Mouse (Mus musculus) forebrain, embryonic 10.5 days (tissue): ENCODE data around the gene Golga4. TPM values are rescaled to one million over a fixed set of nuclear protein-coding genes. Genes with fewer than 3 reads are reported as not detected.
"Not testable (repeated sequence)": the region's sequence is repeated elsewhere in the genome, so short reads cannot be mapped to it uniquely, and the experiment has no call there.

Experiments used
- DNase-seq: peaks from one replicate; pipeline ENCODE4 v3.0.0-alpha.2; 2017; ENCODE audit warnings: low spot score; ENCODE audit errors: extremely low spot score
- H3K27ac ChIP-seq: fragments of 300-500 bp; sonication (generic); 2 replicates; pipeline ENCODE4 v1.5.1; 2016; ENCODE audit warnings: mild to moderate bottlenecking
- H3K27me3 ChIP-seq: fragments of 300-500 bp; sonication (generic); 2 replicates; pipeline ENCODE4 v1.6.1; 2016; ENCODE audit warnings: mild to moderate bottlenecking; ENCODE audit not compliant: poor library complexity, severe bottlenecking
- H3K36me3 ChIP-seq: fragments of 300-500 bp; sonication (generic); replicated peaks from 2 replicates; pipeline ENCODE4 v1.6.1; 2016; ENCODE audit warnings: mild to moderate bottlenecking, moderate library complexity
- H3K4me1 ChIP-seq: fragments of 300-500 bp; sonication (generic); 2 replicates; pipeline ENCODE4 v1.6.1; 2016
- H3K4me3 ChIP-seq: fragments of 300-500 bp; sonication (generic); 2 replicates; pipeline ENCODE4 v1.5.1; 2016; ENCODE audit warnings: mild to moderate bottlenecking, moderate library complexity
- H3K9me3 ChIP-seq: fragments of 300-500 bp; sonication (generic); 2 replicates; pipeline ENCODE4 v1.6.1; 2016; ENCODE audit warnings: mild to moderate bottlenecking, moderate library complexity
- WGBS: fragments of 180-500 bp; shearing (Covaris S2); methylation state at CpG from one replicate; pipeline ENCODE4 v1.1.7; 2016; 5-methylcytosine and 5-hydroxymethylcytosine counted together
- polyA plus RNA-seq: library from polyadenylated mRNA; unstranded; fragments of >200 nt; fragmentation: Nextera tagmentation; extraction: Ambion mirVana; gene quantifications from 2 replicates; pipeline ENCODE4 v1.2.1, GENCODE M21; 2016

Gene Golga4
- polyA plus RNA-seq, 1 experiment from 2014 or later = 42.1 TPM

GRCm38 (mm10) chr9:118582757-118583156 lies 76.7 kb downstream of the Golga4 start:
- no peak overlapping the region for H3K4me3 ChIP-seq
- no peaks in the 10 kb centered on the region for H3K9me3 ChIP-seq
- DNase-seq = no peak
- peaks cover 56% of the 10 kb centered on the region for H3K36me3 ChIP-seq
- no peak overlapping the region for H3K27ac ChIP-seq
- WGBS = 87% methylated on average over 6 of the region's 6 CpGs
- H3K4me1 ChIP-seq = peaks cover 12% of the 10 kb centered on the region; the same call in 1 of the 2 replicates
- no peaks in the 10 kb centered on the region for H3K27me3 ChIP-seq

GRCm38 (mm10) chr9:118584838-118585237 lies 78.8 kb downstream of the Golga4 start:
- H3K9me3 ChIP-seq = no peaks in the 10 kb centered on the region
- no peak overlapping the region for H3K27ac ChIP-seq
- whole genome bisulfite sequencing = 89% methylated on average over 1 of the region's 1 CpGs
- H3K4me1 ChIP-seq = peaks cover 14% of the 10 kb centered on the region; the same call in 1 of the 2 replicates
- peaks cover 35% of the 10 kb centered on the region for H3K36me3 ChIP-seq
- no peak overlapping the region for H3K4me3 ChIP-seq
- DNase-seq = no peak
- H3K27me3 ChIP-seq = no peaks in the 10 kb centered on the region

- Histone ChIP-seq H3K27me3 (no peaks in the 10 kb centered on the region), H3K4me3 (no peak overlapping the region), H3K27ac (no peak overlapping the region), H3K36me3 (peaks cover 28% of the 10 kb centered on the region), H3K9me3 (no peaks in the 10 kb centered on the region), H3K4me1 (peaks cover 22% of the 10 kb centered on the region)
- no peak for DNase-seq
- 87% methylated on average over 6 of the region's 6 CpGs for WGBS
Observed at GRCm38 (mm10) chr9:118585998-118586397, 79.9 kb downstream of the Golga4 start.

- no peak for DNase-seq
- Histone ChIP-seq H3K27ac (no peak overlapping the region), H3K27me3 (no peaks in the 10 kb centered on the region), H3K9me3 (no peaks in the 10 kb centered on the region), H3K4me3 (no peak overlapping the region), H3K4me1 (peaks cover 28% of the 10 kb centered on the region), H3K36me3 (peaks cover 21% of the 10 kb centered on the region)
- 69% methylated on average over 4 of the region's 4 CpGs for WGBS
Observed at GRCm38 (mm10) chr9:118587115-118587514, 81.0 kb downstream of the Golga4 start.

- no peaks in the 10 kb centered on the region for H3K9me3 ChIP-seq
- 62% methylated on average over 3 of the region's 3 CpGs for WGBS
- H3K36me3 ChIP-seq = peaks cover under 1% of the 10 kb centered on the region; the same call in 1 of the 2 replicates
- no peak overlapping the region for H3K27ac ChIP-seq
- peaks cover 42% of the 10 kb centered on the region for H3K4me1 ChIP-seq
- H3K27me3 ChIP-seq = no peaks in the 10 kb centered on the region
- DNase-seq = no peak
- no peak overlapping the region for H3K4me3 ChIP-seq
Observed at GRCm38 (mm10) chr9:118589249-118589648, 83.2 kb downstream of the Golga4 start.

GRCm38 (mm10) chr9:118590230-118590629 lies 84.2 kb downstream of the Golga4 start:
- Histone ChIP-seq H3K36me3 (no peaks in the 10 kb centered on the region; the same call in 1 of the 2 replicates), H3K4me3 (no peak overlapping the region), H3K4me1 (peaks cover 42% of the 10 kb centered on the region), H3K27ac (no peak overlapping the region), H3K27me3 (no peaks in the 10 kb centered on the region), H3K9me3 (no peaks in the 10 kb centered on the region)
- no peak for DNase-seq
- WGBS = 74% methylated on average over 7 of the region's 7 CpGs

- DNase-seq = no peak
- Histone ChIP-seq H3K27me3 (no peaks in the 10 kb centered on the region), H3K27ac (no peak overlapping the region), H3K9me3 (no peaks in the 10 kb centered on the region), H3K36me3 (no peaks in the 10 kb centered on the region), H3K4me1 (peaks cover 42% of the 10 kb centered on the region), H3K4me3 (no peak overlapping the region)
- WGBS = 80% methylated on average over 6 of the region's 6 CpGs
Observed at GRCm38 (mm10) chr9:118591633-118592032, 85.6 kb downstream of the Golga4 start.

GRCm38 (mm10) chr9:118592585-118593249 lies 86.7 kb downstream of the Golga4 start:
- peak; percentile 55 for DNase-seq
- peaks cover 39% of the 10 kb centered on the region for H3K4me1 ChIP-seq
- H3K36me3 ChIP-seq = no peaks in the 10 kb centered on the region
- H3K27me3 ChIP-seq = no peaks in the 10 kb centered on the region
- WGBS = 41% methylated on average over 13 of the region's 13 CpGs
- H3K4me3 ChIP-seq = no peak overlapping the region
- no peaks in the 10 kb centered on the region for H3K9me3 ChIP-seq
- H3K27ac ChIP-seq = peak overlapping the region; percentile 27

- Histone ChIP-seq H3K4me3 (no peak overlapping the region), H3K9me3 (no peaks in the 10 kb centered on the region), H3K27me3 (no peaks in the 10 kb centered on the region), H3K4me1 (peaks cover 39% of the 10 kb centered on the region), H3K27ac (peak overlapping the region; percentile 27), H3K36me3 (no peaks in the 10 kb centered on the region)
- WGBS = 90% methylated on average over 8 of the region's 8 CpGs
- DNase-seq = no peak
Observed at GRCm38 (mm10) chr9:118593443-118593842, 87.4 kb downstream of the Golga4 start.

GRCm38 (mm10) chr9:118596767-118597166 lies 90.7 kb downstream of the Golga4 start:
- no peak for DNase-seq
- H3K36me3 ChIP-seq = no peaks in the 10 kb centered on the region
- no peaks in the 10 kb centered on the region for H3K27me3 ChIP-seq
- H3K27ac ChIP-seq = no peak overlapping the region
- H3K4me1 ChIP-seq = peaks cover 18% of the 10 kb centered on the region
- H3K4me3 ChIP-seq = no peak overlapping the region
- H3K9me3 ChIP-seq = no peaks in the 10 kb centered on the region
- 90% methylated on average over 7 of the region's 7 CpGs for WGBS

- not testable (repeated sequence) for H3K36me3 ChIP-seq, H3K27ac ChIP-seq, H3K9me3 ChIP-seq, DNase-seq, H3K4me1 ChIP-seq, H3K4me3 ChIP-seq
- 89% methylated on average over 3 of the region's 3 CpGs for WGBS
- H3K27me3 ChIP-seq = peaks cover 28% of the 10 kb centered on the region
Observed at GRCm38 (mm10) chr9:118600393-118600792, 94.3 kb downstream of the Golga4 start.

- WGBS = 82% methylated on average over 5 of the region's 5 CpGs
- Histone ChIP-seq H3K27ac (no peak overlapping the region), H3K27me3 (peaks cover 45% of the 10 kb centered on the region), H3K4me3 (no peak overlapping the region), H3K4me1 (peaks cover 14% of the 10 kb centered on the region), H3K9me3 (no peaks in the 10 kb centered on the region), H3K36me3 (no peaks in the 10 kb centered on the region)
- DNase-seq = no peak
Observed at GRCm38 (mm10) chr9:118602576-118602975, 96.5 kb downstream of the Golga4 start.

GRCm38 (mm10) chr9:118606148-118606816 lies 100.2 kb downstream of the Golga4 start, which contains the start of gene Itga9:
TSS of gene Itga9 (plus strand) at chr9:118606690.
- Histone ChIP-seq H3K4me1 (peaks cover 33% of the 10 kb centered on the region), H3K9me3 (no peaks in the 10 kb centered on the region), H3K27ac (peak within 1 kb of the TSS; percentile 89), H3K27me3 (peaks cover 80% of the 10 kb centered on the region), H3K4me3 (peak within 1 kb of the TSS; percentile 74), H3K36me3 (no peaks in the 10 kb centered on the region)
- peak; percentile 77 for DNase-seq
- WGBS = 12% methylated on average over 42 of the region's 42 CpGs
